Comparison of ENCODE assay signal across 7 mouse cellular contexts in genomic region chr11:72689115-72689514, GRCm38 (mm10). TPM values are rescaled to one million over a fixed set of nuclear protein-coding genes. Genes with fewer than 3 reads are reported as not detected.
DNase-seq lines count a peak whose midpoint lies in the region; ATAC-seq and TF ChIP-seq lines count a peak whose summit lies in the region.

No protein-coding gene starts in this region.

- H3K4me2 ChIP-seq in hindbrain, embryonic 12.5 days (replicated peaks): peak overlapping the region; percentile 68

- H3K9ac ChIP-seq in hindbrain, embryonic 12.5 days: no peak overlapping the region

- H3K27me3 ChIP-seq in E14TG2a.4 (ENCODE audit: insufficient read depth, low read length): no peaks in the 10 kb centered on the region
- H3K27me3 ChIP-seq in hindbrain, embryonic 12.5 days: no peaks in the 10 kb centered on the region

- intact Hi-C loops in left cerebral cortex, postnatal 25 days (cut with DNase I): no loop called here

- H3K36me3 ChIP-seq in E14TG2a.4 (ENCODE audit: insufficient read depth, low read length): peaks cover 28% of the 10 kb centered on the region
- H3K36me3 ChIP-seq in hindbrain, embryonic 12.5 days: peaks cover 3% of the 10 kb centered on the region; the same call in 1 of the 2 replicates

- H3K4me1 ChIP-seq in E14TG2a.4 (replicated peaks; ENCODE audit: low read depth, low read length): peaks cover 59% of the 10 kb centered on the region
- peaks cover 20% of the 10 kb centered on the region for H3K4me1 ChIP-seq in hindbrain, embryonic 12.5 days

- H3K4me3 ChIP-seq in E14TG2a.4 (replicated peaks; ENCODE audit: low read length): peak overlapping the region; percentile 97
- H3K4me3 ChIP-seq in hindbrain, embryonic 12.5 days: peak overlapping the region; percentile 78; the same call in 1 of the 2 replicates

- no peak for TF ChIP-seq CTCF in E14TG2a.4 (conservative IDR thresholded peaks at IDR 0.05; ENCODE audit: low read length)

- ATAC-seq in hindbrain, embryonic 12.5 days (ENCODE audit: low FRiP score): no peak
- ATAC-seq in megakaryocyte-erythroid progenitor cell, adult 5-6 weeks (replicated peaks; ENCODE audit: low FRiP score, low TSS enrichment, poor library complexity, severe bottlenecking): peak; percentile 78

- H3K27ac ChIP-seq in hindbrain, embryonic 12.5 days: no peak overlapping the region

- 84% methylated on average over 3 of the region's 3 CpGs for WGBS in hindbrain, embryonic 12.5 days

- H3K9me3 ChIP-seq in E14TG2a.4 (ENCODE audit: low read length): no peaks in the 10 kb centered on the region
- no peaks in the 10 kb centered on the region for H3K9me3 ChIP-seq in hindbrain, embryonic 12.5 days (replicated peaks)

- DNase-seq in MEL-GATA-1-ER (ENCODE audit: extremely low read depth, low read depth): peak; percentile 66
- DNase-seq in natural killer cell, adult 2 months (ENCODE audit: low spot score in 2 of 2): no peak
- no peak for DNase-seq in layer of hippocampus, postnatal 10 days (ENCODE audit: low spot score in 2 of 2)
- DNase-seq in left cerebral cortex, postnatal 25 days (ENCODE audit: low spot score in 2 of 2): no peak

RNA-seq across cellular contexts. Expression of gene Ankfy1, which starts 0.7 kb away (rescaled TPM):
- 33.4 and 35.0 TPM in 2 replicates for polyA plus RNA-seq in hindbrain, embryonic 12.5 days (2016; fragmentation: Nextera tagmentation; extraction: Ambion mirVana)
- 27.7 and 30.3 TPM in 2 replicates for total RNA-seq in megakaryocyte-erythroid progenitor cell, adult 5-6 weeks (2014; fragmentation: Nextera tagmentation)
- total RNA-seq in megakaryocyte-erythroid progenitor cell, adult 5-6 weeks (2017): 24.0 and 28.9 TPM in 2 replicates
- 10 to 100 TPM; 44.4 to 50.0 TPM for total RNA-seq in layer of hippocampus, postnatal 10 days (2021)
- total RNA-seq in left cerebral cortex, postnatal 25 days (2021): 10 to 100 TPM; 32.5 to 34.0 TPM
